Mouse (Mus musculus) A20 (cell line): ENCODE data around the gene Iffo2.

Experiments
- DNase-seq: peaks from one replicate; pipeline ENCODE4 v3.0.0-alpha.2; 2011; ENCODE audit warnings: low read depth, low spot score

The Iffo2 gene

GRCm38 (mm10) chr4:139581427-139582051 is 51.2 kb downstream of the Iffo2 start:
- DNase-seq: no peak

GRCm38 (mm10) chr4:139582346-139582745 is 52.0 kb downstream of the Iffo2 start:
- DNase-seq: no peak

GRCm38 (mm10) chr4:139582903-139583302 is 52.6 kb downstream of the Iffo2 start:
- DNase-seq: no peak

- no peak for DNase-seq
Measured at GRCm38 (mm10) chr4:139583629-139584245, 53.4 kb downstream of the Iffo2 start.

GRCm38 (mm10) chr4:139584704-139585103 is 54.4 kb downstream of the Iffo2 start:
- no peak for DNase-seq

- no peak for DNase-seq
Measured at GRCm38 (mm10) chr4:139585713-139586112, 55.4 kb downstream of the Iffo2 start.

- DNase-seq: no peak
Measured at GRCm38 (mm10) chr4:139587370-139587769, 57.0 kb downstream of the Iffo2 start.

GRCm38 (mm10) chr4:139587773-139588172 is 57.4 kb downstream of the Iffo2 start:
- no peak for DNase-seq

GRCm38 (mm10) chr4:139589351-139590027 is 59.1 kb downstream of the Iffo2 start:
- DNase-seq: no peak

GRCm38 (mm10) chr4:139590446-139590845 is 60.1 kb downstream of the Iffo2 start:
- DNase-seq: no peak

GRCm38 (mm10) chr4:139592895-139593294 is 62.5 kb downstream of the Iffo2 start:
- no peak for DNase-seq

- DNase-seq: no peak
Measured at GRCm38 (mm10) chr4:139593383-139593782, 63.0 kb downstream of the Iffo2 start.

- no peak for DNase-seq
Measured at GRCm38 (mm10) chr4:139594062-139594461, 63.7 kb downstream of the Iffo2 start.

GRCm38 (mm10) chr4:139596715-139597114 is 66.4 kb downstream of the Iffo2 start:
- no peak for DNase-seq

- DNase-seq: no peak
Measured at GRCm38 (mm10) chr4:139597286-139598284, 67.2 kb downstream of the Iffo2 start.

GRCm38 (mm10) chr4:139598356-139598755 is 68.0 kb downstream of the Iffo2 start:
- DNase-seq: no peak

- peak; percentile 26 for DNase-seq
Measured at GRCm38 (mm10) chr4:139598950-139599518, 68.7 kb downstream of the Iffo2 start.

GRCm38 (mm10) chr4:139601519-139602356 is 71.4 kb downstream of the Iffo2 start:
- no peak for DNase-seq

GRCm38 (mm10) chr4:139602357-139603244 is 72.3 kb downstream of the Iffo2 start, which contains the start of gene Gm21969:
Gene Gm21969, plus strand, starts transcription at chr4:139603186.
- peak; percentile 57 for DNase-seq
